ENCODE assay signal across 11 mouse cellular contexts in the genomic region with DNA sequence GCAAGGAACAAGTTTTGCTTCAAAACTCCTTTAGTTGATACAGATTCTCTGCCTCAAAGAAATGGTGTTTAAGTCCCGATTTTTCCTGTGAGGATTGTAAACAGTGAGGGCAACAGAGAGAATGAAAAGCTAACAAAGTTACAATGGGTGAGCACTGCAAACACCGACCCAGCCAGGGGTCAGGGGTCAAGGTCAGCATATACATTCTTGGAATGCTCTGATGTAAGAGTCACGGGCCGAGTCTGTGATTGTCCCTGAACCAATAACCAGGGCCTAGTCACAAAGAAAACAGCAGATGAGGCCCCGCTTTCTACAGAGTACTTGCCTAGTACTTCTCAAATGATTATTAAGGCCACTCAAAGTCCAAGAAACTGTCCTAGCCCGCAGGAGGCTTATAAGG.
DNase-seq lines count a peak whose midpoint lies in the region; ATAC-seq and TF ChIP-seq lines count a peak whose summit lies in the region.
"Had no signal": no experiment of that assay in that cellular context is flagged by ENCODE, and none has a peak within 500 bp of the region (broad histone marks: within the 10 kb centered on the region; RNA-seq: fewer than 3 reads in every experiment).

No protein-coding gene starts in this region.

- no peaks in the 10 kb centered on the region for H3K27me3 ChIP-seq in kidney, embryonic 16.5 days (ENCODE audit: insufficient read depth, low read length)
- no peaks in the 10 kb centered on the region for H3K27me3 ChIP-seq in liver, adult 2 months (ENCODE audit: control insufficient read depth, insufficient read depth, low read length)
- H3K27me3 ChIP-seq: embryonic facial prominence, embryonic 13.5 days; midbrain, embryonic 13.5 days had no signal

- TF ChIP-seq CTCF in liver, adult 2 months (IDR thresholded peaks at IDR 0.05; ENCODE audit: low read depth, low read length), result no peak

- no peaks in the 10 kb centered on the region for H3K9me3 ChIP-seq in kidney, embryonic 16.5 days (ENCODE audit: low read length)
- H3K9me3 ChIP-seq: embryonic facial prominence, embryonic 13.5 days; midbrain, embryonic 13.5 days had no signal

- no peak overlapping the region for H3K9ac ChIP-seq in kidney, embryonic 16.5 days (replicated peaks; ENCODE audit: low read length)
- no peak overlapping the region for H3K9ac ChIP-seq in liver, adult 2 months (ENCODE audit: low read depth, low read length)
- H3K9ac ChIP-seq: embryonic facial prominence, embryonic 13.5 days; midbrain, embryonic 13.5 days had no signal

- no peak for TF ChIP-seq POLR2A in liver, adult 2 months (IDR thresholded peaks at IDR 0.05; ENCODE audit: extremely low read depth, insufficient read depth, low read length)

- no peak for DNase-seq in kidney, adult 18-20 months
- DNase-seq in ES-CJ7 (ENCODE audit: low read depth, low spot score), result peak; percentile 72
- peak; percentile 44 for DNase-seq in adrenal gland, postnatal 14 days
- DNase-seq in liver, adult 2 months (ENCODE audit: extremely low read depth, low read depth, low spot score), result peak; percentile 51
- no peak for DNase-seq in spleen, adult 12 weeks (ENCODE audit: low spot score)
- no peak for DNase-seq in layer of hippocampus, postnatal 25 days (ENCODE audit: extremely low spot score in 1 of 2, low spot score in 1 of 2)
- DNase-seq: right cerebral cortex, adult 18-20 months had no signal

- 32% methylated on average over 6 of the region's 6 CpGs for whole genome bisulfite sequencing in kidney, embryonic 16.5 days
- WGBS in liver, adult 2 months, result 29% methylated on average over 6 of the region's 6 CpGs

- no peaks in the 10 kb centered on the region for H3K36me3 ChIP-seq in kidney, embryonic 16.5 days (ENCODE audit: insufficient read depth, low read length)
- H3K36me3 ChIP-seq in liver, adult 2 months (ENCODE audit: control insufficient read depth, insufficient read depth, low read length), result no peaks in the 10 kb centered on the region
- H3K36me3 ChIP-seq: embryonic facial prominence, embryonic 13.5 days; midbrain, embryonic 13.5 days had no signal

- no peak overlapping the region for H3K4me2 ChIP-seq in kidney, embryonic 16.5 days (replicated peaks; ENCODE audit: low read depth, low read length)
- H3K4me2 ChIP-seq: embryonic facial prominence, embryonic 13.5 days; midbrain, embryonic 13.5 days had no signal

- H3K27ac ChIP-seq in kidney, embryonic 16.5 days (ENCODE audit: low read length), result peak overlapping the region; percentile 69; the same call in 1 of the 2 replicates
- H3K27ac ChIP-seq in liver, adult 2 months (replicated peaks; ENCODE audit: insufficient read depth, low read depth, low read length), result no peak overlapping the region
- H3K27ac ChIP-seq: embryonic facial prominence, embryonic 13.5 days; midbrain, embryonic 13.5 days had no signal

- H3K4me3 ChIP-seq in kidney, embryonic 16.5 days (ENCODE audit: low read length), result no peak overlapping the region
- H3K4me3 ChIP-seq in liver, adult 2 months (ENCODE audit: insufficient read depth, low read depth, low read length), result no peak overlapping the region
- H3K4me3 ChIP-seq: embryonic facial prominence, embryonic 13.5 days; midbrain, embryonic 13.5 days had no signal

- H3K4me1 ChIP-seq in kidney, embryonic 16.5 days (ENCODE audit: insufficient read depth, low read length), result peaks cover 14% of the 10 kb centered on the region; the same call in 1 of the 2 replicates
- peaks cover 4% of the 10 kb centered on the region for H3K4me1 ChIP-seq in liver, adult 2 months (ENCODE audit: control insufficient read depth, insufficient read depth, low read length)
- H3K4me1 ChIP-seq: midbrain, embryonic 13.5 days had no signal

- no peaks in the 10 kb centered on the region for H3K79me2 ChIP-seq in liver, adult 2 months (ENCODE audit: control insufficient read depth, insufficient read depth, low read length)

- ATAC-seq in kidney, embryonic 16.5 days (ENCODE audit: low FRiP score, low TSS enrichment), result peak; percentile 70; the same call in 1 of the 2 replicates
- no peak for ATAC-seq in megakaryocyte-erythroid progenitor cell, adult 5-6 weeks (replicated peaks; ENCODE audit: low FRiP score, low TSS enrichment, poor library complexity, severe bottlenecking)
- ATAC-seq: midbrain, embryonic 13.5 days had no signal

Comparison
In these comparisons a context has a peak if more than half of its experiments do, and no peak if none do; other contexts are left out.
1. DNase-seq: peak in ES-CJ7 (single experiment), adrenal gland, postnatal 14 days (single experiment) and liver, adult 2 months (single experiment); none in kidney, adult 18-20 months (single experiment), spleen, adult 12 weeks (single experiment) and layer of hippocampus, postnatal 25 days (0 of 2).